Mouse (Mus musculus) adrenal gland, adult (tissue): Measurements from ENCODE around the gene Gm12185.
"Not testable (repeated sequence)": the region's sequence is repeated elsewhere in the genome, so short reads cannot be mapped to it uniquely, and the experiment has no call there.

ENCODE experiments used
- DNase-seq, 2 experiments: peaks; one replicate each; pipeline ENCODE4 v3.0.0; 2022 to 2023; ENCODE audit warnings: low spot score in 1 of 2; ENCODE audit not compliant: inconsistent age in 2 of 2

Gene Gm12185

DNA sequence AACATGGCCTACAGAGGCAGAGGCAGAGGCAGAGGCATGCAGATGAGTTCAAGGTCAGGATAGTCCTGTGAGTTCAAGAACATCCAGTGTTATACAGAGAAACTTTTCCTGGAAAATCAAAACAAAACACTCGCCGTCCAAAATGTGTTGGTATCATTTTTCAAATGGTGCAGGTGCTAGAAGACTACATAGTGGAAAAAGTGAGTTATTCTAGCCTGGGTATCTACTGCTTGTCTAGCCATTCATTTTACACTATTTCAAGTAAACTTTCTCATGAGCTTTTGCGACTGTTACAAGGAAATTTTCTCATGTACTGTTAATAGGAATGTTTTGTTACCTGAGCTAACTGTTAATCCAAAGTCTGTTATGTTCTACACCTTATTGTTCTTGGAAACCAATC lies 73.6 kb downstream of the Gm12185 start:
- no peak for DNase-seq

DNA sequence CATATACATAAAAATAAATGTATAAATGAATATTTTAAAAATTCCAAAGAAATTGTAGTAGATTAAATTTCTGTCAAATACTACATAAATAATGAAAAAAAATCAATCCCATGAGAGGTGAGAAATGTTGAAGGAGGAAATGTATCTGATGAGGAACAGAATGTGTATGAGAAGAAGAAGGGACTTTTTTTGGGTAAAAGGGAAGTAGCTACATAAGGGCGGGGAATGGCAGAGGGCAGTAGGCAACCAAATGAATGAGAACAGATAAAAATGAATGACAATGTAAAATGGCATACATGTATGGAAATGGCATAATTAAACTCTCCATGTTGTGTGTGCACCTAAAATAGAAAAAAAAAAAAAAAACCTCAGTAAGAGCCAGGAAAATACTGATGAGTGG lies 78.4 kb downstream of the Gm12185 start:
- no peak for DNase-seq

DNA sequence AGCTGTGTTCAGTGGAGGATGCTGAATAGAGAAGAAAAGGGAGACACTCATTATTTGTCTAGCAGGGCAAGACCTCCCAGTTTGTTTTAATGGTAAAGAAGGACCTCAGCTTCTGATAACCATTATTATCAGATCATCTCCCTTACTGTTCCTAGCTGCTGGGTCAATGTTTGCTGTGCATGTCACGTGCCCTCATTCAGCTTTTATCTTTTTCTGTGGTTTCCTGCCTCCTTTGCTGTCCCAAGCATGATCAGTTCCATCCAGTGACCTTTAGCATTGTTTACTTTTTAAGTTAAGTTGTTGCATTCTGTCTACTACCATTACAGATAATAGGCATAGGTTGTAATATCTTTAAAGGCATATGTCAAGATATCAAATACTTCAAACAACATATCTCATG lies 83.6 kb downstream of the Gm12185 start:
- no peak for DNase-seq

DNA sequence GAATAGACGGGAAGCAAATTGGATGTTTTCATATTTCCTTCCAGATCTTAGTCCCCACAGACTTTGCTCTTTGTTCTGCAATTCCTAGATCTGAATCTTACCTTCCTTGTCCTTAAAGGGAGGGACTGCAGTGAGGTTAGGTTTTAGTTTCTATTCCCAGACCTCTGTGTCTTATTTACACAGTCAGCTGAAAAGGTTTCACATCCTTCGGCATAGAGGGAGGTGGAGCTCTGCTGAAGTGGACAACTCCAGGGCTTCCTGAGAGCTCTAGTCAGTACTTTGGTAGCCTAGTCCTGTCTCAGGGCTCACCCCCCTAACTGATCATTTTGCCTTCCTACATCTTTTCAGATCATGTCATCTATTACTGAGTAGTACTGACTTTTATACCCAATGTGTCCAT lies 90.0 kb downstream of the Gm12185 start, which contains the start of gene Gm5431:
TSS of gene Gm5431 (minus strand) at position 194 of the 400 bp plus-strand sequence.
- no peak for DNase-seq

DNA sequence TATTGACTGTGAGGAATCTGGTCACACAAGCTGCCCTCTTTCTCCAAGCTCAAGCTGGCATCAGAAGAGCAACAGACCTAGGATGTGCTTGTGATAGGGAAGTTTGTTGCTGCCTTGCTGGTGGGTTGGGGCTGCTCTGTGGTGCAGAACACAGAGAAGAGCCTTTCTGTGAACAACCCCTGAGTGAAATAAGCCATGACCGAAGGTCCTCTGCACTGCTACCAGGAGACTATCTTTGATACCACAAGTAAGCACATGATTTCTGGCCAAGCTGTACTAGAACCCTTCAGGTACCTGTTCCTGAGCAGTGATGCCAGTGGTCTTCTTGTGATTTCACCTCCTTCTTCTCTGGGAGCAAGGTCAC lies 90.5 kb downstream of the Gm12185 start:
- DNase-seq, result not testable (repeated sequence)

DNA sequence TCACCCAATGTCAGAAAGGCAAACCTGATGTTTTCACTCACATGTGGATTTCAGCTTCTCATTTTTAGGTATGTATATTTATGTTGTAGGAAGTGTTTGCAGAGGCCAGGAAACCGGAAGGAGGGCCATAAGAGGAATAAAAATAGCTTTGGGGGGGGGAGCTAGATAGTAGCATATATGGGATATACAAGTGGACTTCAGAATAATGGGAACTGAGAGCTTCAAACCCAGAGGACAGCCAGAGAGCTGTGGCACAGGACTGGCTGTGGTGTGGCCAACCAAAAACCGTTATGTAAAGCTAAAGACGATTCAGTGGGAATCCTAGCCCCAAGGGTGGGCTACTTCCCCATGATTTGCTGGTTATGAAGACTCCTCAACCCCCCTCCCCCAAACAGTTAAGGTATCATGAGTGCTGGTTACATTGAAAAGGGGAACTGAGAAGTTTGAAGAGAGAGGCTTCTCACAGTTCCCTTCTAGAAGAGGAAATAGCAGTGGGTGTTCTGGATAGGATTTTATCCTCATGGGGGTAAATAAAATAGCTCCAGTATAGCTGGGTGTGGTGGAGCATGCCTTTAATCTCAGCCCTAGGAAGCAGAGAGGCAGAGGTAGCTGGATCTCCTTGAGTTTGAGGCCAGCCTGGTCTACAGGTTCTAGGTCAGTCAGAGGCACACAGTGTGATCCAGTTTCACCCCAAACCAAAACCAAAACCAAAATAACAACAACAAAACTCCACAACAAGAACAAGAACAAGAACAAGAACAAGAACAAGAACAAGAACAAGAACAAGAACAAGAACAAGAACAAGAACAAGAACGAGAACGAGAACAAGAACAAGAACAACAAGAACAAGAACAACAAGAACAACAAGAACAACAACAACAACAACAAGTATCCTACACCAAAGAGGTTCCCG lies 91.1 kb downstream of the Gm12185 start:
- peak in 1 of 2 experiments; percentile 27 for DNase-seq

DNA sequence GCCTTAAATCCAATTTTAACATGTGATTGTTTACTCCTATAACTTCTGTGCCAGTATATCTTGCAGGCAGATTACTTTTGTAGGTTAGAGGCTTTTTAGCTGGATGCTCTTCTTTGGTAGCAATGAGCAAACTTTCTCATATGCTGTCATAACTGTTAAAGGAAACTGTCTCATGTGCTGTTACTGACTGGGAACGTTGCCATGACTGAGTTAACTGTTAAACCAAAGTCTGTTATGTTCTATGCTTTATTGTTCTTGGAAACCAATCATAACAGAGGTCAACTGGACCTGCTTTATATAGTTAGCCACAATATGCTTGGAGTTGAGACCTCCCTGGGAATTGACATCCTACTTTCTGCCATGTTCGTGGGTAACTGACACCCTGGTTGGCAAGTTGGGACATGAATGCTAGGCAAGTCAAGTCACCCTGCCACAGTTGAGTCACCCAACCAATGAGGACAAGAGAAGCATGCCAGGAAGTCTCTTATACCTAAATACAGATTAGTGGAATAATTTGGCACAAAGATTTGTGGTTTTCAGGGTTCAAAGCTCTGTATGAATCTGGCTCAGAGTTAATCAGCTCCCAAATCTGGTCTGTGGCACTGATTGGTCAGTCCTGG lies 93.1 kb downstream of the Gm12185 start:
- no peak for DNase-seq

DNA sequence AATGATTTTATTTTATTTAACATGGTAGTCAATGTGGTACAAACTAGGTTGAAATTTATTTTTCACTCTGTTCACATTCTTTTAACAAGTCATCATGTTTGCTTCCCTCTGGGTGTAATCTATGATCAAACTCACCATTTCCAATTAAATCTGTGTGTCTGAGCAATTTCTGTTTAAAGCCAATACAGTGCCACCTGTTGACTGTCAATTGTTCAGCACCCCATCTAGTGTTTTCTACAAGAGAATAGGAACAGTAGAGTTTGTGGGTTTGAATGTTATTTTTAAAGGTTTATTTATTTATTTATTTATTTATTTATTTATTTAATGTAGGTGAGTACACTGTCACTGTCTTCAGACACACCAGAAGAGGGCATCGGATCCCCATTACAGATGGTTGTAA lies 115.3 kb downstream of the Gm12185 start:
- DNase-seq, result no peak

DNA sequence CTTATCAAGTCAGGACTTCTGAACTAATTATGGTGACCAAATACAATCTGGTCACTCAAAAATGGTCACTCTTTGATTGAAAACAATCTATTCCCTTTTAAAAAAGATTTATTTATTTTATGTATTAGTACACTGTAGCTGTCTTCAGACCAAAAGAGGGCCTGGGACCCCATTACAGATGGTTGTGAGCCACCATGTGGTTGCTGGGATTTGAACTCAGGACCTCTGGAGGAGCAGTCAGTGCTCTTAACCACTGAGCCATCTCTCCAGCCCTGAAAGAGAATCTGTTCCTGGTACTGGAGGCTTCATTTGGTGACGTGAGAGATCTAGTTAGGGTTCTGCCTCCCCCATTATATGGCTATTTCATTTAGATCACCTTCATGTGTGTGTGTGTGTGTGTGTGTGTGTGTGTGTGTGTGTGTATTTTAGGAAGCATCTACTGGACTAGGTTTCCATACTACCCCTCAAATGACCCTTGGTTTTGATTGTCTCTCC lies 116.6 kb downstream of the Gm12185 start:
- DNase-seq, result not testable (repeated sequence)

DNA sequence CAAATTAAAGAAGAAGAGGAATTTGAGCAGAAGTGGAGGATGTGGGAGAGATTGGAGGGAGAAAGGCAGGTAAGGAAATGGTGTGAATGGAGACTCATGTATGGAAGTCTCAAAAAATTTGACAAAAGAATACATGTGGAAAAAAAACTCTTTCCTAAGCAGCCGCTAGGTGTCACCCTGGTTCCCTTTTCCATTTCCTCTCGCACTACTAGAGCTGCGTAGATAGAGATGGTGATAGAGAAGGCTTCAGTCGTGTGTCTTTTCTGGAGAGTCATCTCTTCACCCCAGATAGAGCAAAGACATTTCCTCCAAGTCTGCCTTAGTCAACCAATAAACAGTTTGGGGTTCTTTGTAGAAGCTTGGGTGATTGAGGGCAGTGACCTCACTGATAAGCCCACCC lies 117.6 kb downstream of the Gm12185 start:
- peak; percentile 48 to 87 for DNase-seq

DNA sequence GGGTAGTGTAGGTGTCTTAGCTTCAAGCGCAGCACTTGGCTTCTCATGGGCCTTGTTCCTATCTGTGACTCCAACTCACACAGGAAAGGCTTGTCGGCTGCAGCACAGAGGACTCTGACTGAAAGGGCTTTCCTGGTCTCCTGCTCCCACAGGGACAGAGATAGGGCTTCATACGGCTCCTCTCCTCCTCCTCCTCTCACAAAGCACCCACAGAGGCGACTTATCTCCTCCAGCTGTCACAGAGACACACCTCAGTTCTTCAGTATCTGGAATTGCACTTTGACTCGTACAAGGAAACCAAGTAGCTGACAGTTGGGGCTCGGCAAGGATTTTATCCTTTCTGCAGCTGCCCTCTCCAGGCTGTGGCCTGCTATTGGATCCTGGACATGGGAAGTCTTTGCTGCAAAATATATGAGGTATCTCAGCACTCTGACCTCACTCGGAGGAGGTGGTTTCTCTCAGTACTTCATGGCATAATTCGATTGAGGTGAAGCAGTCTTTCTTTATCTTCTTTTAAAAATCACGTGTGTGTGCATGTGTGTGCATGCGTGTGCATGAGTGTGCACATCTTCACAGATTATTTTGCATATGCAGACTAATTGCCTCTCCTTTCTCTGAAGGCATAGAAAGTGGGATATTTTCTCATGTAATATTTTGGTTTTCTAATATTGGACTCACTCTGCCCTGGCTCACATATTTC lies 118.3 kb downstream of the Gm12185 start:
- no peak for DNase-seq

DNA sequence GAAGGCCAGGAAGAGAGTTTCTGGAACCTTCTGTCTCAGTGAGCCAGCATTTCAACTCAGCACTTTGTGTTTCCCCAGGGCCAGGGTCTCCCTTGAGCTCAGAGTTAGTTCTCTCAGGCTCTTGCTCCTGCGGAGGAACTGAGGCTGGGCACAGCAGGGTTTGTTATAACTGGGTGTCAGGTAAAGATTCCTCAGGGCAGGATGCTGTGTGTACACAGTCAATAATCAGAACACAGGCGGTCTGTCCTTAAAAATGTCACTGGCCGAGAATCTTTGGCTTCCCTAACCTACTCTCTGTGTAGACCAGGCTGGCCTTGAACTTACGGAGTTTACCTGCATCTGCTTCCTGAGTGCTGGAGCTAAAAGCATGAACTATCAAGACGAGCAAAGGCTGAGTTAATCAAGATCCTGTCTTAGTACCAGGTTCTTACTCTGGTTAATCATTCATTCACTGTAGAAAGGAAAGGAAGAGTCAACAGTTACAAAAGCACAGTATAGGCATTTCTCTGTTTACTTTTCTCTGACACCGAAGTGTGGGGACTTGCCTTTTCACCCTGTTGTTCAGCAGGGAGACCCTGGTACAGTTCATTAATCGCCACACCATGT lies 119.2 kb downstream of the Gm12185 start:
- DNase-seq, result no peak

DNA sequence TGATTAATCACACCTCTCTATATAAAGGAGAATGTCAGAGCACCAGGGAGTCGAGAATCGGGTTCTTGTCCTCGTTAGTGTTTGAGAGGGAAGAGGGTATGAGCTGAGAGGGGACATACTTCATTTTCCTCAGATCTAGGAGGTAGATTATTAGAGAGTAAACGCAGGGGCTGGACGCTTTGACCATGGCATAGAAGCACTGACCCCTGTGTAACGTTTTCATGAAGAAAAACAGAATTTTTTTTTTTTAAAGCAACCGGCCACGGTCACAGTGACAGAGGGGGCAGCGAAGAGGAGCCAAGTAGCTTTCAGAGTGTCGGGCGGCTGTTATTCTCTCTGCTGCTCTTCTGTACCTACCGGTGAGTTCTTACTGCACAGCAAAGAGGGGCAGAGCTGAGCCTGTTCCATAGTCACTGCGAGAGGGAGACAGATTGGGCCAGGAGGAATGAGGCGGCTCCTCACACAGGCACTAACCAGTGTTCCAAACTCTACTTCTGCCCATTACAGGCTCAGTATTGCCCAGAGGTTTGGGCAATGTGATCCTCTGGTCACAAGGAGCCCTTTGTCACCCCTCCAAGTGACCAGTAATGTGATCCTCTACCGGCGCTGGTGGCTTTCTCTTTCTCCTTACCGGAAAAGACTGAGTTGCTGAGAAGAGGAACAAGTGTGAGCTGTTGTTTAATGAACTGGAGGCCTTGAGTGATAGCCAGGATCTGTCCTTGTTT lies 120.0 kb downstream of the Gm12185 start:
- peak; percentile 66 to 91 for DNase-seq

DNA sequence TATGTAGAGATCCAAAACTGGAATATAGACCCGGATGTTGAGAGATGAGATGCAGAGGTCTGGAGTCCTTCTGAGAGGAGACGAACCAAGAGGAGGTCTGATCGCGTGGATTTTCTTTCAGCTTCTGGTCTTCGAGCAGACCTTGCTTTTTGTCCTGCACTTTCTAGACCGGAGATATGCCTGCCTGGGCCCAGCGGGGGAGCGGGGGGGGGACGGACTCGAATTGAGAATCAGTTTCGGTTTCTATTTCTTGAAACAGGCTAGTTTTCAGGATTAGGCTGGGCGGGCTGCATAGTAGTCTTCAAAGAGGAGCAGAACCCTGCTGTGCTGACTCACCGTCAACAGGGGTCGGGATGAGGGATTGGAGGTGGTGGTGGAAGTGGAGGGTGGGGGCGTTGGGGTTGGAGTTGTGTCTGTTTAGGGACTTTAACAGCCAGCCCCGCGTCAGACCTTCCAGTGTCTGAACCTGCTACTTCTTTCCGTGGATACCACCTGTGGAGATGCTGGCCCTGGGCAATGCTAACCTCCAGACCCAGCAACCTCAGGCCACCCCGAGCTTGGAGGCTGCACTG lies 120.7 kb downstream of the Gm12185 start, which contains the start of gene Irgm1:
TSS of gene Irgm1 (minus strand) at position 483 of the 572 bp plus-strand sequence.
- peak; percentile 76 to 95 for DNase-seq

DNA sequence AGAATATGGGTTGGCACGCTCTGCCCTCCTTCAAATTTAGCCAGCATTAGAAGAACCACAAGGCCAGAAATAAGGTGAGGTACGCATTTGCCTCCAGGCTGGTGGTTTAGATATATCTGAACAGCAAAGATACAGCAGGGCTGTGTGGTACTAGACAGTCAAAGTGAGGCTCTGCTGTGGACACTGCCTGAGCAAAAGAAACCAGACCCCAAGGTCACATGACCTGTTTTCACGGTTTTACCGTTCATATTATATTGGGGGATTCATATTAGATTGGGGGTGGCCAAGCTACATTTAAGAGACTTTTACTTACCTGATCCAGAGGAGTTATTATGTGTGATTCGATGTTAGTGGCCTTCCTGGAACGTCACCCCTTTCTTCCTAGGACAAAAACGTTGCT lies 121.2 kb downstream of the Gm12185 start:
- DNase-seq, result no peak

DNA sequence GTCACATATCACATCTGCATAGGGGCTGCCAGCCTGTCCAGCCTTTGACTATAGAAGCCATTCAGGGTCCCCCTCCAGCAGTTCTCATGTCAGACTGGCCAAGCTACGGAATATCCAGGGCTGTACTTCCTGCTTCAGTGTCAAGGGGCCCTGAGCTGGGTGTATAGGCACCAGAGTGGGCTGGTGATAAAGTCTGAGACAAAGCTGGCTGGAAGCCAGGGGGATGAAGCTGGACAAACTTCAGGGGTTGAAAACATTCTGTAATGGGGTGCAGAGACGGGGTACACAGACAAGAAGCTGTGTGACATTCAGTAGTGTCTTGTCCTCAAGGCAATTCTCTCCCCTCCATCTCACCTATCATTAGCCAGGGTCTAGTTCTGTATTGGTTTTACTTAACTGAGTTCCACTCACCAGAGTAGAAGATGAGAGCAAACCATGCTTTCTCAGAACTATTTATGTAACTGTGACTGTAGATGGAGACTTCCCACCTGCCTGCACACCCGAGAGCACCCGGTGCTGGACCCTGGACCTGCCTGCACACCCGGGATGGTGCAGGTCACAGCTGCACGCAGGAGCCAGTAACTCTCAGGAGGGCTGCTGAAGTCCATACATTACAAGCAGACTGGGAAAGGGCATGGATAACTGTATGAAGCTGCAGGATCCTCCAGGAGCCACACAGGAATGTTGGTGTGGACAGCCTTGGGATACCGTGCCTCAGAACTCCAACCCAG lies 122.5 kb downstream of the Gm12185 start:
- peak in 1 of 2 experiments; percentile 65 for DNase-seq

DNA sequence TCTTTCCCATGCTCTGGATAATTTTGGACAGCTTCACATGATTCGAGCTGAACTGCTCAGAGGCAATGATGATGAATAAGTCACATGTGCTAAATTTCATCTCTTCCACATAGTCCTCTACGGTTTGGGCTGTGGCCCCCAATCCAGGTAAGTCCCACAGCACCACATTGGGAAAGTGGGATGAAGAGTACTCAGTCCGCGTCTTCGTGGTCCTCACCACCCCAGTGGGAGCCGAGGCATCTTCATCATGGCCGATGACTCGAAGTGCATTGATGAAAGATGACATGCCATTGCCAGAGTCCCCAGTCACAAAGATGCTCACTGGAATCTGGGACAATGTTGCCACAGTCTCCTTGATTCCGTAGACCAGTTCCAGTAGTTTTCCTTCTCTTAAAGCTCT lies 125.5 kb downstream of the Gm12185 start:
- DNase-seq, result no peak

DNA sequence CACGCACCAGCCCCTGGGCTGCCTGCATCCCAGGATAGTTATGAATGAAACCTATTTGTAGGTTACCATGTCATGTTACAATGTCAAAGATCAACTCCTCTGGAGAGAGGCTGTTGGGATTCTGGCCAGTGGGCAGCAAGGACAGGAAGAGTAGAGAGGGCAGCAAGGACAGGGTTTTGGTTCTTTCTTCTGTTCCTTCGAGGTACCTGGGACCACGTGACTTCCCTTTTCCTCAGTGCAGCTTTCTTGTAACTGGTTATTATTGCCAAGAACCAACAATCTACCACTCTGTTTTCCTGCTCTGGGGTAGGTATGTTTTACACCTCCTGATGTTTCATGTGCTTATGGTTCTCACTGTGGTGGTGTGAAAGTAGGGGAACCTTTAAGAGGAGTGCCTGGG lies 128.2 kb downstream of the Gm12185 start:
- DNase-seq, result no peak

DNA sequence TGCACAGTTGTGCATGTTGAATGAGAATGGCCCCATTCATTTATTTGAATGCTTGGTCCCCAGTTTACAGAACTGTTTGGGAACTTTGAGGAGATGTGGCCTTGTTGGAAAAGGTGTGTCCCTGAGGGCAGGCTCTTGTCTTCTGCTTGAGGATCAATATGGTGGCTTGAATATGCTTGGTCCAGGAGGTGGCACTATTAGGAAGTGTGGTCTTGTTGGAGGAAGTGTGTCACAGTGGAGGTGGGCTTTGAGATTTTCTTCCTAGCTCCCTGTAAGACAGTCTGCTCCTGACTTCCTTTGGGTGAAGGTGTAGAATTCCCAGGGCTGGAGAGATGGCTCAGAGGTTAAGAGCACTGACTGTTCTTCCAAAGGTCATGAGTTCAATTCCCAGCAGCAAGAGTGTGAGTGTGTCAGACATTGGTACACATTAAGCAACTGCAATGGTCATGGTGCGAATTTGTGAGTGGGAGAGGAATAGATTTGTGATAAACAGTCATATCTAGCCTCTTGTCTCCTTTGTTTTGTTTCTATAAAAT lies 129.2 kb downstream of the Gm12185 start:
- DNase-seq, result no peak
